Mouse (Mus musculus) liver, adult 2 months (tissue): ENCODE data around the gene Lpar1. TPM values are rescaled to one million over a fixed set of nuclear protein-coding genes. Genes with fewer than 3 reads are reported as not detected.

Source experiments
- DNase-seq: peaks from one replicate; pipeline ENCODE4 v3.0.0-alpha.2; 2011; ENCODE audit warnings: low read depth, low spot score; ENCODE audit errors: extremely low read depth
- H3K27ac ChIP-seq: fragments of 200-500 bp; replicated peaks from 2 replicates; pipeline ENCODE4 v1.5.1; 2012; ENCODE audit warnings: low read depth, mild to moderate bottlenecking, control low read depth, inconsistent platforms, low read length; ENCODE audit not compliant: insufficient read depth
- H3K27me3 ChIP-seq: fragments of 200-500 bp; 2 replicates; pipeline ENCODE4 v1.6.1; 2012; ENCODE audit warnings: mild to moderate bottlenecking, moderate library complexity, low read length, inconsistent platforms; ENCODE audit not compliant: control insufficient read depth, insufficient read depth
- H3K36me3 ChIP-seq: fragments of 200-500 bp; 2 replicates; pipeline ENCODE4 v1.6.1; 2012; ENCODE audit warnings: low read length, inconsistent platforms; ENCODE audit not compliant: control insufficient read depth, insufficient read depth
- H3K4me1 ChIP-seq: fragments of 200-500 bp; 2 replicates; pipeline ENCODE4 v1.6.1; 2011; ENCODE audit warnings: low read length; ENCODE audit not compliant: control insufficient read depth, insufficient read depth
- H3K4me3 ChIP-seq: fragments of 200-500 bp; 2 replicates; pipeline ENCODE4 v1.5.1; 2011; ENCODE audit warnings: low read depth, mild to moderate bottlenecking, control low read depth, low read length, moderate library complexity; ENCODE audit not compliant: insufficient read depth
- H3K79me2 ChIP-seq: fragments of 200-500 bp; 2 replicates; pipeline ENCODE4 v1.6.1; 2012; ENCODE audit warnings: inconsistent platforms, mild to moderate bottlenecking, low read length, moderate library complexity; ENCODE audit not compliant: control insufficient read depth, insufficient read depth
- H3K9ac ChIP-seq: fragments of 200-500 bp; 2 replicates; pipeline ENCODE4 v1.6.1; 2012; ENCODE audit warnings: low read depth, mild to moderate bottlenecking, control low read depth, inconsistent platforms, low read length
- CTCF ChIP-seq: fragments of 200-500 bp; IDR thresholded peaks from 2 replicates; pipeline ENCODE4 v1.5.1; 2011; ENCODE audit warnings: low read depth, low read length, control low read depth
- POLR2A ChIP-seq: fragments of 200-500 bp; IDR thresholded peaks from 2 replicates; pipeline ENCODE4 v1.6.1; 2011; ENCODE audit warnings: low read length, control low read depth; ENCODE audit not compliant: insufficient read depth; ENCODE audit errors: extremely low read depth
- WGBS: fragments of 180-500 bp; shearing (Covaris S2); methylation state at CpG from one replicate; pipeline ENCODE4 v1.1.7; 2018; 5-methylcytosine and 5-hydroxymethylcytosine counted together
- polyA plus RNA-seq: library from polyadenylated mRNA; depleted of rRNA; stranded (reverse); fragments of >200 nt; gene quantifications from 2 replicates; pipeline ENCODE4 v1.2.3, GENCODE M21; 2012; rRNA removed
- total RNA-seq: library from RNA; depleted of rRNA; stranded (reverse); fragments of >200 nt; gene quantifications from 2 replicates; pipeline ENCODE4 v1.2.3, GENCODE M21; 2014; rRNA removed

Gene Lpar1
- total RNA-seq = 0.83 and 0.94 TPM in 2 replicates
- 0.63 and 0.89 TPM in 2 replicates for polyA plus RNA-seq

DNA sequence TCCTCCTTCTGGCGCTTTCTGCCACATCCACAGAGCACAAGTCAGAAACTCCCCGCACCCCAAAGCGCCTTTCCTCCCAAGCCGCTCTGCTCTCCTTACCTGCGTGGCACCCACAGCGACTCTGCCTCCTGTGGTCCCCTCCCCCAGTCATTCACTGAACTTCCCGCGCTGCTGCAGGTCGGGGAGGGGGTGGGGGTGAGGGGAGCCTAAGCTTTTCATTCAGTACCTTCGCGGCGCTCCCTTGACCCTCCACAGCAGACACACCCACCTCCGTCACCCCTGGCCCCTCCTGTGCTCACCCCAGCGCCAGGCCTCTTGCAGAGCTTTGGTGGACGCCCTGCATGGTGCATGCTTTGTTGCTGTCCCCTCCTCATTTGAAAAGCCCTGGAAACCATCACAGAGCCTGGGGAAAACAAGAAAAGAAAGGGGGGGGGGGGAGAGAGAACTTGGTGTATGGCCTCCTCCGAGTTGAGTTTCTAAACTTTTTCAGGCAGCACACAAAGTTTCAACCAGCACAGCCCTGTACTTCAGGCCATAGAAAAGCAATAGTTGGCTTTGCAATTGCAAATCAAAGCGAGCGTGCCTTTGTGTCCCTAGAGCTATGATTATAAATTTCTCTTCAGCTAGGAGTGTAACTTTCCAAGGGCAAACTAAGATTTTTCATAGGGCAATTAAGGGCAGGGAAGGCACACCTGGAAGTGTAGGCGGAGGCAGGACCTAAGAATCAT, at the start of gene Lpar1:
Gene Lpar1 (minus strand): TSS at position 268 of the 728 bp plus-strand sequence.
- Histone ChIP-seq H3K27ac (no peak within 1 kb of the TSS; the same call in 1 of the 2 replicates), H3K79me2 (no peaks in the 10 kb centered on the region), H3K4me3 (peak within 1 kb of the TSS; percentile 64), H3K36me3 (no peaks in the 10 kb centered on the region), H3K4me1 (no peaks in the 10 kb centered on the region), H3K9ac (peak within 1 kb of the TSS; percentile 70), H3K27me3 (no peaks in the 10 kb centered on the region)
- WGBS = 17% methylated on average over 19 of the region's 19 CpGs
- DNase-seq = no peak
- TF ChIP-seq POLR2A (no peak), CTCF (no peak)

GRCm38 (mm10) chr4:58585942-58586341, 32.2 kb upstream of the Lpar1 start:
- Histone ChIP-seq H3K79me2 (no peaks in the 10 kb centered on the region), H3K4me1 (no peaks in the 10 kb centered on the region), H3K27ac (no peak overlapping the region), H3K27me3 (no peaks in the 10 kb centered on the region), H3K36me3 (no peaks in the 10 kb centered on the region), H3K4me3 (no peak overlapping the region), H3K9ac (no peak overlapping the region)
- 32% methylated on average over 2 of the region's 2 CpGs for WGBS
- peak; percentile 6 for DNase-seq
- no peak for TF ChIP-seq CTCF
- TF ChIP-seq POLR2A = no peak

DNA sequence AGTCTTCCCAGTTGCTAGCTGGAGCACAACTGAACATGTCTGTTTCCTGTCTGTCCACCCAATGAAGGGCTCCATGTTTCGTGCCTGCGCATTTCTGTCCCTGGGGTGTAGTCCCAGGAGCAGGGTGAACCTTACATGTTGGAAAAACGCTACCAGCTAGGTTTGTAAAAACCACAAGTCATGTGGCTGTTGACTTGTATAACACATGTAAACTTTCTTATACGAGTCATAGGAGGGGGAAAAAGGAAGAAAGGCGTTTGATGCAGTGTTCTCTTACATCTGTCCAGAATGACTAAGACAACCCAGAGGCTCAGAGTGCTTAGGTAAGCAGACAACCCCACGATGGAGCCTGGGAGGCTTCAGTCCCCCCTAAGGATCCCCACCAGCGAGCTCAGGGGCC, 27.5 kb upstream of the Lpar1 start:
- Histone ChIP-seq H3K36me3 (no peaks in the 10 kb centered on the region), H3K27ac (no peak overlapping the region), H3K4me1 (no peaks in the 10 kb centered on the region), H3K27me3 (no peaks in the 10 kb centered on the region), H3K4me3 (no peak overlapping the region), H3K79me2 (no peaks in the 10 kb centered on the region), H3K9ac (no peak overlapping the region)
- no peak for DNase-seq
- no peak for TF ChIP-seq CTCF
- no peak for TF ChIP-seq POLR2A
- WGBS = 78% methylated on average over 7 of the region's 7 CpGs

GRCm38 (mm10) chr4:58580516-58580915, 26.8 kb upstream of the Lpar1 start:
- H3K9ac ChIP-seq = no peak overlapping the region
- DNase-seq = no peak
- H3K27ac ChIP-seq = no peak overlapping the region
- no peak overlapping the region for H3K4me3 ChIP-seq
- no peaks in the 10 kb centered on the region for H3K4me1 ChIP-seq
- 87% methylated on average over 5 of the region's 5 CpGs for WGBS
- H3K79me2 ChIP-seq = no peaks in the 10 kb centered on the region
- TF ChIP-seq POLR2A (no peak), CTCF (no peak)
- H3K27me3 ChIP-seq = no peaks in the 10 kb centered on the region
- no peaks in the 10 kb centered on the region for H3K36me3 ChIP-seq

- H3K4me1 ChIP-seq = no peaks in the 10 kb centered on the region
- H3K36me3 ChIP-seq = no peaks in the 10 kb centered on the region
- H3K27ac ChIP-seq = no peak overlapping the region
- no peak overlapping the region for H3K9ac ChIP-seq
- DNase-seq = no peak
- no peak for TF ChIP-seq POLR2A
- 69% methylated on average over 10 of the region's 10 CpGs for WGBS
- H3K4me3 ChIP-seq = no peak overlapping the region
- H3K79me2 ChIP-seq = no peaks in the 10 kb centered on the region
- H3K27me3 ChIP-seq = no peaks in the 10 kb centered on the region
Observed at GRCm38 (mm10) chr4:58580098-58580497, 26.4 kb upstream of the Lpar1 start.

DNA sequence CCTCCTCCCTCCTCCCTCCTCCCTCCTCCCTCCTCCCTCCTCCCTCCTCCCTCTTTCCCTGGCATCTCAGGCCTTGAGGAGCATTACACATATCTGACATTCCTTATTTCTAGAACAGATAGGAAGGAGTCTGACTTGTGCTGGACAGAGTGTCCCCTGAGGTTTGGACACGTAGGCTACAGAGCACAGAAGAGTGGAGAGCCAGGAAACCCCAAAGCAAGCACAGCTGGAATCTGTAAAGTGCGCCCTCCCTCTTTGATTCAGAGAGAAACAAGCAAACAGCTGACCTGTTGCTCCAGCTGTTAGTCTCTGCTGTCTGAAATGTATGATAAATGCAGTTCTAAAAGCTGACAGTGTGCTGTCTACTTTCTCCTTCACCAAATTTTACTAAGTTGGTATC, 24.8 kb upstream of the Lpar1 start:
- H3K27me3 ChIP-seq = no peaks in the 10 kb centered on the region
- H3K27ac ChIP-seq = no peak overlapping the region
- WGBS = 35% methylated on average over 2 of the region's 2 CpGs
- no peak overlapping the region for H3K9ac ChIP-seq
- no peaks in the 10 kb centered on the region for H3K36me3 ChIP-seq
- H3K4me3 ChIP-seq = no peak overlapping the region
- no peaks in the 10 kb centered on the region for H3K4me1 ChIP-seq
- DNase-seq = peak; percentile 5
- TF ChIP-seq CTCF = no peak
- TF ChIP-seq POLR2A = no peak
- no peaks in the 10 kb centered on the region for H3K79me2 ChIP-seq
